Mouse (Mus musculus): ENCODE measurements around the gene Zfp800. TPM values are rescaled to one million over a fixed set of nuclear protein-coding genes. Genes with fewer than 3 reads are reported as not detected.

Zfp800 gene
- total RNA-seq, 1 experiment from 2014 or later, result 46.4 TPM

GRCm38 (mm10) chr6:28399791-28400190 is 2.0 kb upstream of the Zfp800 start:
- ATAC-seq (ENCODE audit: extremely low read depth, insufficient number of reproducible peaks, low FRiP score, poor library complexity, severe bottlenecking), result no peak

GRCm38 (mm10) chr6:28398726-28399125 is 921 bp upstream of the Zfp800 start:
- no peak for ATAC-seq (ENCODE audit: extremely low read depth, insufficient number of reproducible peaks, low FRiP score, poor library complexity, severe bottlenecking)

- no peak for ATAC-seq (ENCODE audit: extremely low read depth, insufficient number of reproducible peaks, low FRiP score, poor library complexity, severe bottlenecking)
Observed at GRCm38 (mm10) chr6:28396853-28397457, 850 bp downstream of the Zfp800 start.

- ATAC-seq (ENCODE audit: extremely low read depth, insufficient number of reproducible peaks, low FRiP score, poor library complexity, severe bottlenecking), result no peak
Observed at GRCm38 (mm10) chr6:28396051-28396852, 1.6 kb downstream of the Zfp800 start.

- ATAC-seq (ENCODE audit: extremely low read depth, insufficient number of reproducible peaks, low FRiP score, poor library complexity, severe bottlenecking), result no peak
Observed at GRCm38 (mm10) chr6:28389038-28389437, 8.8 kb downstream of the Zfp800 start.

- no peak for ATAC-seq (ENCODE audit: extremely low read depth, insufficient number of reproducible peaks, low FRiP score, poor library complexity, severe bottlenecking)
Observed at GRCm38 (mm10) chr6:28385169-28385568, 12.6 kb downstream of the Zfp800 start.

- ATAC-seq (ENCODE audit: extremely low read depth, insufficient number of reproducible peaks, low FRiP score, poor library complexity, severe bottlenecking), result 0 out of 2 replicates have a peak, but pooled peaks have one; percentile 26
Observed at GRCm38 (mm10) chr6:28381983-28382382, 15.8 kb downstream of the Zfp800 start.

GRCm38 (mm10) chr6:28369966-28370683 is 27.7 kb downstream of the Zfp800 start:
- ATAC-seq (ENCODE audit: extremely low read depth, insufficient number of reproducible peaks, low FRiP score, poor library complexity, severe bottlenecking), result no peak

GRCm38 (mm10) chr6:28367575-28367974 is 30.2 kb downstream of the Zfp800 start:
- ATAC-seq (ENCODE audit: extremely low read depth, insufficient number of reproducible peaks, low FRiP score, poor library complexity, severe bottlenecking), result no peak

GRCm38 (mm10) chr6:28351066-28351465 is 46.7 kb downstream of the Zfp800 start:
- peak; percentile 60; the same call in 1 of the 2 replicates for ATAC-seq (ENCODE audit: extremely low read depth, insufficient number of reproducible peaks, low FRiP score, poor library complexity, severe bottlenecking)

- no peak for ATAC-seq (ENCODE audit: extremely low read depth, insufficient number of reproducible peaks, low FRiP score, poor library complexity, severe bottlenecking)
Observed at GRCm38 (mm10) chr6:28345677-28346076, 52.1 kb downstream of the Zfp800 start.

GRCm38 (mm10) chr6:28345181-28345580 is 52.6 kb downstream of the Zfp800 start:
- no peak for ATAC-seq (ENCODE audit: extremely low read depth, insufficient number of reproducible peaks, low FRiP score, poor library complexity, severe bottlenecking)

GRCm38 (mm10) chr6:28342863-28343262 is 54.9 kb downstream of the Zfp800 start:
- no peak for ATAC-seq (ENCODE audit: extremely low read depth, insufficient number of reproducible peaks, low FRiP score, poor library complexity, severe bottlenecking)

- ATAC-seq (ENCODE audit: extremely low read depth, insufficient number of reproducible peaks, low FRiP score, poor library complexity, severe bottlenecking), result no peak
Observed at GRCm38 (mm10) chr6:28341174-28341573, 56.6 kb downstream of the Zfp800 start.

GRCm38 (mm10) chr6:28339410-28339809 is 58.4 kb downstream of the Zfp800 start:
- ATAC-seq (ENCODE audit: extremely low read depth, insufficient number of reproducible peaks, low FRiP score, poor library complexity, severe bottlenecking), result no peak

GRCm38 (mm10) chr6:28333696-28334095 is 64.1 kb downstream of the Zfp800 start:
- no peak for ATAC-seq (ENCODE audit: extremely low read depth, insufficient number of reproducible peaks, low FRiP score, poor library complexity, severe bottlenecking)

- no peak for ATAC-seq (ENCODE audit: extremely low read depth, insufficient number of reproducible peaks, low FRiP score, poor library complexity, severe bottlenecking)
Observed at GRCm38 (mm10) chr6:28332546-28332945, 65.3 kb downstream of the Zfp800 start.

- no peak for ATAC-seq (ENCODE audit: extremely low read depth, insufficient number of reproducible peaks, low FRiP score, poor library complexity, severe bottlenecking)
Observed at GRCm38 (mm10) chr6:28329815-28330214, 68.0 kb downstream of the Zfp800 start.

- ATAC-seq (ENCODE audit: extremely low read depth, insufficient number of reproducible peaks, low FRiP score, poor library complexity, severe bottlenecking), result no peak
Observed at GRCm38 (mm10) chr6:28329002-28329596, 68.7 kb downstream of the Zfp800 start.

All from neutrophil, adult 5-6 weeks (primary cell).